Mouse (Mus musculus) liver, adult 2 months (tissue): ENCODE data around the gene Adamts16.

Experiments used
- CTCF ChIP-seq: fragments of 200-500 bp; IDR thresholded peaks from 2 replicates; pipeline ENCODE4 v1.5.1; 2011; ENCODE audit warnings: low read depth, low read length, control low read depth
- POLR2A ChIP-seq: fragments of 200-500 bp; IDR thresholded peaks from 2 replicates; pipeline ENCODE4 v1.6.1; 2011; ENCODE audit warnings: low read length, control low read depth; ENCODE audit not compliant: insufficient read depth; ENCODE audit errors: extremely low read depth

DNA sequence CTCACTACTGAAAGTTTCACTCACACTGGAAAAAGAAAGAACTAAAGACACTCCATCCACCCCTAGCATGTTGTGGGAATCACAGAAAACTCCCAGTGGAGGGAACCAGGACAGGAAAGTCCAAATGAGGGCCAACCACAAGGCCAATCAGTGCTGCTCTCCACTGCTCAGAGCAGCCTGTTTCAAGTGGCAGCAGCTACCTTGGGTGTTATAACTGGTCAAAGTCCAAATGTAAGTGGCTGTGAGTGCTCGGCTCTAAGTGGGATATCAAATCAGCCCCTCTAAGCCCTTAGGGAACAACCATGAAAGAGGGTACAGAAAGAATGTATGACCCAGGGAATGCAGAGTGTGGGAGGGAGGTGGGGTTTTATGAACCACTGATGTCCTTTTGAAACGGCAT lies 56.5 kb downstream of the Adamts16 start:
- TF ChIP-seq POLR2A = no peak
- TF ChIP-seq CTCF = no peak
